Mouse (Mus musculus) stomach, embryonic 14.5 days (tissue): Measurements from ENCODE around the gene Ptbp1. TPM values are rescaled to one million over a fixed set of nuclear protein-coding genes. Genes with fewer than 3 reads are reported as not detected.
"Not testable (repeated sequence)": the region's sequence is repeated elsewhere in the genome, so short reads cannot be mapped to it uniquely, and the experiment has no call there.

Source experiments
- ATAC-seq: fragments of 200-750 bp; cut with Nextera tagmentation; 2 replicates; pipeline ENCODE4 v1.8.0; 2017; ENCODE audit warnings: low read depth, moderate TSS enrichment; ENCODE audit not compliant: insufficient number of reproducible peaks, insufficient read depth, low FRiP score
- H3K27ac ChIP-seq: fragments of 300-500 bp; sonication (generic); 2 replicates; pipeline ENCODE4 v1.5.1; 2014; ENCODE audit warnings: mild to moderate bottlenecking, low read length, moderate library complexity, mixed read lengths
- H3K27me3 ChIP-seq: fragments of 300-500 bp; sonication (generic); 2 replicates; pipeline ENCODE4 v1.6.1; 2014; ENCODE audit warnings: low read length, control low read depth, mixed read lengths; ENCODE audit not compliant: control insufficient read depth, insufficient read depth
- H3K36me3 ChIP-seq: fragments of 300-500 bp; sonication (generic); 2 replicates; pipeline ENCODE4 v1.6.1; 2014; ENCODE audit warnings: mild to moderate bottlenecking, control low read depth, low read length, moderate library complexity, mixed read lengths; ENCODE audit not compliant: control insufficient read depth, insufficient read depth
- H3K4me1 ChIP-seq: fragments of 300-500 bp; sonication (generic); 2 replicates; pipeline ENCODE4 v1.6.1; 2014; ENCODE audit warnings: low read length, control low read depth, mixed read lengths; ENCODE audit not compliant: control insufficient read depth, insufficient read depth
- H3K4me2 ChIP-seq: fragments of 300-500 bp; sonication (generic); replicated peaks from 2 replicates; pipeline ENCODE4 v1.6.1; 2014; ENCODE audit warnings: low read depth, low read length, control low read depth
- H3K4me3 ChIP-seq: fragments of 300-500 bp; sonication (generic); 2 replicates; pipeline ENCODE4 v1.5.1; 2014; ENCODE audit warnings: low read depth, low read length, control low read depth
- H3K9ac ChIP-seq: fragments of 300-500 bp; sonication (generic); replicated peaks from 2 replicates; pipeline ENCODE4 v1.6.1; 2014; ENCODE audit warnings: low read depth, mild to moderate bottlenecking, control low read depth, low read length, moderate library complexity, mixed read lengths
- H3K9me3 ChIP-seq: fragments of 300-500 bp; sonication (generic); 2 replicates; pipeline ENCODE4 v1.6.1; 2016; ENCODE audit warnings: low read depth, low read length, control low read depth; ENCODE audit not compliant: control insufficient read depth
- WGBS: fragments of 180-500 bp; shearing (Covaris S2); extraction: QIAGEN DNeasy Blood & Tissue Kit; methylation state at CpG from one replicate; pipeline ENCODE4 v1.1.7; 2014; 5-methylcytosine and 5-hydroxymethylcytosine counted together
- polyA plus RNA-seq: library from polyadenylated mRNA; unstranded; fragments of >200 nt; fragmentation: Nextera tagmentation; extraction: Ambion mirVana; gene quantifications from 2 replicates; pipeline ENCODE4 v1.2.1, GENCODE M21; 2014

Gene Ptbp1
- polyA plus RNA-seq, 1 experiment from 2014 or later: 237 TPM

GRCm38 (mm10) chr10:79886611-79887010 lies 32.4 kb downstream of the Ptbp1 start:
- Histone ChIP-seq H3K27ac (no peak overlapping the region), H3K36me3 (no peaks in the 10 kb centered on the region), H3K27me3 (no peaks in the 10 kb centered on the region), H3K9me3 (no peaks in the 10 kb centered on the region), H3K4me1 (peaks cover 12% of the 10 kb centered on the region), H3K9ac (no peak overlapping the region), H3K4me3 (no peak overlapping the region), H3K4me2 (no peak overlapping the region)
- ATAC-seq: no peak
- 79% methylated on average over 8 of the region's 8 CpGs for WGBS

DNA sequence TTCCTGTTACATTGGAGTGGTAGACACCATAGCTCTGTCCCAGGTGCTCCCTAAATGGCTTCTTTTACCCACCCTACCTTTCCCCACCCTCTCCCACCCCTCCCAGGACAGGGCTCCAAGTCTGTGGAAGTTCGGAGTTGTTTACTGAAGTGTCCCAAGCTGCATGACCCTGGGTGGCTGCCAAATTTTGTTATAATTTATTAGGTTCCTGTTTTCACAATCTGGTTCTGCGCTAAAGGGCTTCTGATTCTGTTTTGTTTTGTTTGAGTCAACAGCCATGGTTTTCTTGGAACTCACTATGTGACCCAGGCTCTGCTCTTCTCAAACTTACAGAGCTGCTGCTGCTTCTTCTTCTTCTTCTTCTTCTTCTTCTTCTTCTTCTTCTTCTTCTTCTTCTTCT lies 35.2 kb downstream of the Ptbp1 start:
- H3K4me2 ChIP-seq: no peak overlapping the region
- no peaks in the 10 kb centered on the region for H3K27me3 ChIP-seq
- H3K9me3 ChIP-seq: no peaks in the 10 kb centered on the region
- no peak overlapping the region for H3K27ac ChIP-seq
- WGBS: 62% methylated on average over 2 of the region's 2 CpGs
- H3K4me3 ChIP-seq: no peak overlapping the region
- no peak overlapping the region for H3K9ac ChIP-seq
- peaks cover 4% of the 10 kb centered on the region for H3K36me3 ChIP-seq
- ATAC-seq: no peak
- no peaks in the 10 kb centered on the region for H3K4me1 ChIP-seq

GRCm38 (mm10) chr10:79890670-79891069 lies 36.4 kb downstream of the Ptbp1 start, which contains the start of gene Cfd:
TSS of gene Cfd (plus strand) at chr10:79890853.
- WGBS: 37% methylated on average over 5 of the region's 5 CpGs
- Histone ChIP-seq H3K4me3 (no peak within 1 kb of the TSS), H3K27me3 (no peaks in the 10 kb centered on the region), H3K4me2 (no peak within 1 kb of the TSS), H3K9me3 (no peaks in the 10 kb centered on the region), H3K36me3 (peaks cover 5% of the 10 kb centered on the region), H3K9ac (no peak within 1 kb of the TSS), H3K27ac (no peak within 1 kb of the TSS), H3K4me1 (no peaks in the 10 kb centered on the region)
- ATAC-seq: no peak

- H3K9me3 ChIP-seq, H3K27me3 ChIP-seq, H3K4me3 ChIP-seq, H3K27ac ChIP-seq, H3K4me2 ChIP-seq, ATAC-seq, H3K4me1 ChIP-seq, H3K9ac ChIP-seq: not testable (repeated sequence)
- 41% methylated on average over 22 of the region's 22 CpGs for WGBS
- peaks cover 18% of the 10 kb centered on the region for H3K36me3 ChIP-seq
Observed at GRCm38 (mm10) chr10:79892451-79893118, 38.4 kb downstream of the Ptbp1 start.

- Histone ChIP-seq H3K27me3 (no peaks in the 10 kb centered on the region), H3K9ac (no peak overlapping the region), H3K4me2 (no peak overlapping the region), H3K4me1 (no peaks in the 10 kb centered on the region), H3K9me3 (no peaks in the 10 kb centered on the region), H3K4me3 (no peak overlapping the region), H3K27ac (no peak overlapping the region), H3K36me3 (peaks cover 37% of the 10 kb centered on the region)
- 92% methylated on average over 16 of the region's 16 CpGs for WGBS
- no peak for ATAC-seq
Observed at GRCm38 (mm10) chr10:79896306-79896705, 42.1 kb downstream of the Ptbp1 start.

DNA sequence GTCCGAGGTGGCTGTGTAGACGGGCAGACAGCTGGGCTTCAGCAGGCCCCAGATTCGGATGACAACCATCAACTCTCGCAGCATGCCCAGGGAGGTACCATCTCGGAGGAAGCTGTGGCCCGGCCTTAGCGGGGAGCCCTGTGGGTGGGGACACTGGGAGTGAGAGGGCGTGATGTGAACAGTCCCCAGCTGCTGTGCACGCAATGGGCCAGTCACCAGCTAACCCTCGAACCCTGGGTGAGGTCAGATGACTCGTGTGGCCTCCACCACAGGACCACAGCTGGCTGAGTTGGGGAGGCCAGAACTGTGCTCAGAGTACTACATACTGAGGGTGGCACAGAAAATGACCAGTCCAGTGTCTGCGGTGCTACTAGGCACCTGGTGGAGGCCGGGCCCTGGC lies 42.6 kb downstream of the Ptbp1 start:
- no peak overlapping the region for H3K27ac ChIP-seq
- peaks cover 42% of the 10 kb centered on the region for H3K36me3 ChIP-seq
- ATAC-seq: no peak
- no peak overlapping the region for H3K9ac ChIP-seq
- H3K4me1 ChIP-seq: no peaks in the 10 kb centered on the region
- 86% methylated on average over 13 of the region's 13 CpGs for WGBS
- H3K27me3 ChIP-seq: no peaks in the 10 kb centered on the region
- H3K9me3 ChIP-seq: no peaks in the 10 kb centered on the region
- H3K4me2 ChIP-seq: no peak overlapping the region
- H3K4me3 ChIP-seq: no peak overlapping the region

DNA sequence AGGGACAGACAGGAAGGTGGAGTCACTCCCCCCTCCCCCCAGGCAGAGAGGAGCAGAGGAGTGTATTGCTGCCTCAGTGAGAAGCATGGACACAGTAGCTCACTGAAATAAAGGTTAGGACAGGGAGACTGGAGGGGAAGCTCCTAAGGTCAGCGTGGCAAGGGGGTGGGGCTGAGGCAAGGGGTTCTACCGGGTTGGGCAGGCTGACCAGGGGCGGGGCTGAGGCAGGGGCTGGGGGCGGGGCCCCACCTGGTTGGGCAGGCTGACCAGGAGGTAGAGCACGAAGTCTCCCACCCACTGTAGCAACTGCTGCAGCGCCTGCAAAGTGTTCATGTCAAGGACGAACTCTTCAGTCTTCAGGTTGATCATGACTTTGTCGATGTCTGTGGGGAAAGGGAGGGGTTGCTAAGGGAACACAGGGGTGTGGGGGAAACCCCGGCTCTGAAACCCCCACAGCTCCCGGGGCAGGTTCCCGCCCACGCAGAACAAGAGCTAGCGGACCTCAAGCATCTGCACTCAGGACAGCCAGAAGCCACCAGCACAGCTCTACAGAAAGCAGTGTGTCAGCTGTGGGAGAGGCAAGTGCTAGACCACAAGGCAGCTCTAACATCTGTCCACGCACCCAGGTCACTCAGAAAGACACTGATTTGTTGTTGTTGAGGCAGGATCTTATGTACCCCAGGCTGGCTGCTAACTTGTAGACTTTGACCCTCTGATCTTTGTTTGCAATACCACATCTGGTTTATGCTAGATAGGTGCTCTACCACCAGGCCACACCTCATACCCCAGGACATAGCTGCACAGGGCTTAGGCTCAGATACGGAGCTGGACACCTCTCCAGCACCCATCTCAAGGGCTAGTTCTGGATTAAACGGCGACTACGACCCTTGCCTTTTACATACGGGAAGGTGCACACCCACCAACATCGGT lies 43.4 kb downstream of the Ptbp1 start:
- Histone ChIP-seq H3K27me3 (no peaks in the 10 kb centered on the region), H3K36me3 (peaks cover 46% of the 10 kb centered on the region), H3K4me3 (no peak overlapping the region), H3K9ac (no peak overlapping the region), H3K27ac (no peak overlapping the region), H3K4me1 (no peaks in the 10 kb centered on the region), H3K9me3 (no peaks in the 10 kb centered on the region), H3K4me2 (no peak overlapping the region)
- ATAC-seq: no peak
- WGBS: 47% methylated on average over 20 of the region's 20 CpGs

DNA sequence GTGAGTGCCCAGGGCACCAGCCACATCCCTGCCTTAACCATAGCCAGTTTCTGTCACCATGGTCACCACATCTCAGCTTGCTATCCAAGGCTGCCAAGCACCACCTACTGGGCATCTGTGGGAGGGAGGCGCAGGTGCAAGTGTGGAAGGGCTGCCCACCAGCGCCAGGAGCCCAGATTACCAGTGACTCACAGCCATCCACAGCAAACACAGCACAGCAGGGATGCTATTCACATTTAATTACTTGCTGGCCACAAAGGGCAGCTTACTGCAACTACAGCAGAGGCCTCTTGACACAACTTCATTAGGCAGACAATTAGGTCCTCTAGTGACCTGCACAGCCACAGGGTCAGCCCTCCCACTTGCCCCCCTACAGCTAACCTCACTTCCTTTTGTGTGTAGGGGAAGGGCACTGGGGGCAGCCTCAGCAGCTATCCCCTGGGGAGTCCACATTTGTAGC lies 46.8 kb downstream of the Ptbp1 start:
- H3K27ac ChIP-seq: no peak overlapping the region
- no peak overlapping the region for H3K9ac ChIP-seq
- no peak for ATAC-seq
- no peak overlapping the region for H3K4me3 ChIP-seq
- H3K36me3 ChIP-seq: peaks cover 58% of the 10 kb centered on the region
- H3K4me1 ChIP-seq: no peaks in the 10 kb centered on the region
- no peak overlapping the region for H3K4me2 ChIP-seq
- no peaks in the 10 kb centered on the region for H3K9me3 ChIP-seq
- no peaks in the 10 kb centered on the region for H3K27me3 ChIP-seq
- WGBS: 64% methylated on average over 2 of the region's 2 CpGs
